Mouse (Mus musculus): ENCODE measurements around the gene Rnf4. TPM values are rescaled to one million over a fixed set of nuclear protein-coding genes. Genes with fewer than 3 reads are reported as not detected.

Rnf4 gene
- total and polyA plus RNA-seq, 3 experiments: 150 to 184 TPM; not detected in 1

DNA sequence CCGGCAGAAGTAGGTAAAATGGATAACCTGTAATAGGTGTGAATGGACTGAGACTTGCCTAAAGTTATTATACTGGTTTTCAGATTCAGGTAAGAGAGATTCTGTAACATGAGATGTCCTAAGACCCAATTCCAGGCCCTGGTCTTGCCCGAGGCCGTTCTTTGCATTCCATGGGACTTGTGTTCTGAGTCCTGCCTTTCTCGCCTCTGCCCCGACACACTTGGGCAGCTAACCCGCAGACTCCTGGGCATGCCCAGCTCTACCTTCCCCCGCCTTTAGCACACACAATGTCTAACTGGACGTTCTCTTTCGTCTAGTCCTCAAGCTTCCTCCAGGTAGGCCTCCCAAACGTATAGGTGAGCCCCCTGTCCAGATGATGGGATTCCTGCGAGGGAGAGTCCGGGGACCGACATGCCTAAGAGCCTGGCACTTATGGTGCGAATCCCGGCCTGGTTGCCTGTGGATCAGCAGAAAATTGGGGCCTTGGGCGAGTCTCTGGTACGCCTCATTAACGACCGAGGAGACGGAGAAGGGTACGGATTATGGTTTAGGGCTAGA lies 471 bp upstream of the Rnf4 start:
- Histone ChIP-seq H3K9ac (ENCODE audit: control insufficient read depth, low read depth, low read length, poor library complexity, severe bottlenecking) (peak overlapping the region; percentile 88), H3K4me3 (ENCODE audit: control insufficient read depth in 1 of 2, insufficient read depth in 1 of 2, low read depth in 2 of 2, low read length in 2 of 2) (peak overlapping the region; percentile 66 to 77), H3K79me2 (ENCODE audit: control insufficient read depth, insufficient read depth, low read length, poor library complexity) (peaks cover 52% of the 10 kb centered on the region), H3K9me3 (replicated peaks; ENCODE audit: insufficient read depth, low read length) (no peaks in the 10 kb centered on the region), H3K27ac (ENCODE audit: control insufficient read depth, low read depth, low read length) (peak overlapping the region; percentile 81), H3K36me3 (ENCODE audit: control insufficient read depth in 1 of 2, insufficient read depth in 2 of 2, low read length in 2 of 2) (peaks cover 15 to 34% of the 10 kb centered on the region in 2 experiments), H3K4me1 (ENCODE audit: control insufficient read depth in 1 of 2, insufficient read depth in 2 of 2, low read length in 2 of 2) (peaks cover 15 to 23% of the 10 kb centered on the region in 2 experiments), H3K27me3 (ENCODE audit: control insufficient read depth in 1 of 2, insufficient read depth in 2 of 2, low read length in 2 of 2) (no peaks in the 10 kb centered on the region)
- DNase-seq (ENCODE audit: low read depth, low spot score): no peak
- peak; percentile 79; the same call in 1 of the 2 replicates for TF ChIP-seq SIN3A (IDR thresholded peaks at IDR 0.05; ENCODE audit: low read length)
- 0 out of 2 replicates have a peak, but pooled peaks have one; percentile 39 for TF ChIP-seq E2F4 (IDR thresholded peaks at IDR 0.05; ENCODE audit: borderline replicate concordance, low read depth, low read length)
- peak; percentile 67 for TF ChIP-seq NRF1 (IDR thresholded peaks at IDR 0.05; ENCODE audit: insufficient read depth, low read depth, low read length, poor library complexity, severe bottlenecking)
- TF ChIP-seq SMC3 (IDR thresholded peaks at IDR 0.05; ENCODE audit: low read depth, low read length): no peak
- no peak for TF ChIP-seq MYB (IDR thresholded peaks at IDR 0.05; ENCODE audit: low read depth, low read length)
- TF ChIP-seq MAX (IDR thresholded peaks at IDR 0.05; ENCODE audit: low read length): 0 out of 2 replicates have a peak, but pooled peaks have one; percentile 7
- 0 out of 2 replicates have a peak, but pooled peaks have one; percentile 73 for TF ChIP-seq CHD1 (IDR thresholded peaks at IDR 0.05; ENCODE audit: low read depth, low read length)
- TF ChIP-seq UBTF (IDR thresholded peaks at IDR 0.05; ENCODE audit: borderline replicate concordance, insufficient read depth, low read depth, low read length): peak; percentile 67; the same call in 1 of the 2 replicates

DNA sequence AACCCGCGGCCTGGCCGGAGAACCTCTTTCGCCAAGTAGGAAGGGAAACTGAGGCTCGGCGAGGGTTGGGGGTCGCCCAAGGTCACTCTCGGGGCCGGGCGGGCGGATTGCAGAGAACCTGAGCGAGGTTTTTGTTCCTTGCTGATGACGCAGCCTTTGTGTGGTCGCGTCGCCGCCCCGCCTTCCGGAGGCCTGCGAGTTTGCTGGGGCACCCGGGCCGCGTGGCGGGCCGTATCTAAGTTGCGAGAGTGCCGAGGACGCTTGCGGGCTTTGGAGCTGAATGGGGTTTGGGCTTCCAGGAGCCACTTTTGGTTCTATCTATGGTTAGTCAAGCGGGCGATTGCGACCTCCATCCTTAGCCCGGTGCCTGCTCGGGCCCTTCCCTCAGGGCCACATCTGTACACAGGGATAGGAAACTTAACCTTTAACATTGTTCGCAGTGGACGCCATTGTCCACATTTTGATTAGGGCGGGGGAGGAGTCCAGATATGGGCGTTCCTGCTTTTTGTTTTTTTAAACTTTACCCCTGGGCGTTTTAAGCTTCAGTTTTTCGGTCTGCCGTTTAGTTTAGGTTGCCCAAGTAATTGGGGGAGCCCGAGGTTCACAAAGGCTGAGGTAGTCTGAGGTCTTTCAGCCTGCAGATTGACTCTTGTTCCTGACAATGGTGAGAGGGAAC lies 824 bp downstream of the Rnf4 start:
- peak overlapping the region; percentile 95 for H3K9ac ChIP-seq (ENCODE audit: control insufficient read depth, low read depth, low read length, poor library complexity, severe bottlenecking)
- peak; percentile 90 for DNase-seq (ENCODE audit: low read depth, low spot score)
- H3K27me3 ChIP-seq (ENCODE audit: control insufficient read depth in 1 of 2, insufficient read depth in 2 of 2, low read length in 2 of 2): no peaks in the 10 kb centered on the region
- H3K9me3 ChIP-seq (replicated peaks; ENCODE audit: insufficient read depth, low read length): no peaks in the 10 kb centered on the region
- H3K27ac ChIP-seq (ENCODE audit: control insufficient read depth, low read depth, low read length): peak overlapping the region; percentile 82
- H3K4me3 ChIP-seq (ENCODE audit: control insufficient read depth in 1 of 2, insufficient read depth in 1 of 2, low read depth in 2 of 2, low read length in 2 of 2): peak overlapping the region; percentile 84 to 88
- H3K4me1 ChIP-seq (ENCODE audit: control insufficient read depth in 1 of 2, insufficient read depth in 2 of 2, low read length in 2 of 2): peaks cover 18 to 23% of the 10 kb centered on the region in 2 experiments
- peaks cover 65% of the 10 kb centered on the region for H3K79me2 ChIP-seq (ENCODE audit: control insufficient read depth, insufficient read depth, low read length, poor library complexity)
- H3K36me3 ChIP-seq (ENCODE audit: control insufficient read depth in 1 of 2, insufficient read depth in 2 of 2, low read length in 2 of 2): peaks cover 19 to 47% of the 10 kb centered on the region in 2 experiments
- TF ChIP-seq TBP (IDR thresholded peaks at IDR 0.05; ENCODE audit: low read depth, low read length): peak; percentile 38
- peak; percentile 15 to 16; a peak in 1 of 4 replicates for TF ChIP-seq POLR2A (IDR thresholded peaks at IDR 0.05; ENCODE audit: control insufficient read depth in 1 of 2, insufficient read depth in 1 of 2, low read depth in 1 of 2, low read length in 2 of 2, poor library complexity in 1 of 2)
- TF ChIP-seq MAZ (IDR thresholded peaks at IDR 0.05; ENCODE audit: low read depth, low read length): peak; percentile 76; the same call in 1 of the 2 replicates
- TF ChIP-seq RAD21 (IDR thresholded peaks at IDR 0.05; ENCODE audit: low read depth, low read length): no peak
- TF ChIP-seq TCF12 (IDR thresholded peaks at IDR 0.05; ENCODE audit: low read depth, low read length): peak; percentile 32; the same call in 1 of the 2 replicates
- TF ChIP-seq ELF1 (IDR thresholded peaks at IDR 0.05; ENCODE audit: low read depth, low read length): no peak; the same call in 1 of the 2 replicates
- peak; percentile 11; the same call in 1 of the 2 replicates for TF ChIP-seq HCFC1 (IDR thresholded peaks at IDR 0.05; ENCODE audit: low read depth, low read length)
- TF ChIP-seq MAX (IDR thresholded peaks at IDR 0.05; ENCODE audit: low read length): peak; percentile 86
- no peak for TF ChIP-seq NRF1 (IDR thresholded peaks at IDR 0.05; ENCODE audit: insufficient read depth, low read depth, low read length, poor library complexity, severe bottlenecking)
- no peak; the same call in 1 of the 2 replicates for TF ChIP-seq POLR2AphosphoS2 (IDR thresholded peaks at IDR 0.05; ENCODE audit: low read length)
- no peak for TF ChIP-seq EP300 (IDR thresholded peaks at IDR 0.05; ENCODE audit: low read depth in 1 of 2, low read length in 2 of 2)
- TF ChIP-seq CHD1 (IDR thresholded peaks at IDR 0.05; ENCODE audit: low read depth, low read length): peak; percentile 91
- TF ChIP-seq ZNF384 (IDR thresholded peaks at IDR 0.05; ENCODE audit: low read depth, low read length): no peak
- 0 out of 2 replicates have a peak, but pooled peaks have one; percentile 16 for TF ChIP-seq ZMIZ1 (IDR thresholded peaks at IDR 0.05; ENCODE audit: low read depth, low read length)
- TF ChIP-seq CTCF (IDR thresholded peaks at IDR 0.05 in 2 of 3, conservative IDR thresholded peaks at IDR 0.05 in 1 of 3; ENCODE audit: control insufficient read depth in 1 of 3, insufficient read depth in 1 of 3, low read depth in 2 of 3, low read length in 3 of 3, poor library complexity in 1 of 3, severe bottlenecking in 1 of 3): no peak
- peak; percentile 26; the same call in 1 of the 2 replicates for TF ChIP-seq NELFE (IDR thresholded peaks at IDR 0.05; ENCODE audit: low read depth, low read length)
- TF ChIP-seq MYC (IDR thresholded peaks at IDR 0.05; ENCODE audit: low read depth, low read length): peak; percentile 92
- no peak for TF ChIP-seq BHLHE40 (IDR thresholded peaks at IDR 0.05; ENCODE audit: borderline replicate concordance, low read depth, low read length)
- TF ChIP-seq MAFK (IDR thresholded peaks at IDR 0.05; ENCODE audit: borderline replicate concordance, low read depth, low read length): no peak
- TF ChIP-seq MEF2A (IDR thresholded peaks at IDR 0.05; ENCODE audit: extremely low read depth, insufficient replicate concordance, low read depth, low read length, poor library complexity, severe bottlenecking): no peak
- no peak for TF ChIP-seq JUND (IDR thresholded peaks at IDR 0.05; ENCODE audit: low read depth, low read length)
- peak; percentile 92 for TF ChIP-seq MXI1 (IDR thresholded peaks at IDR 0.05; ENCODE audit: low read depth, low read length)
- TF ChIP-seq RCOR1 (IDR thresholded peaks at IDR 0.05; ENCODE audit: low read depth, low read length): no peak
